ENCODE assay signal across 8 mouse cellular contexts in genomic region chr2:154569071-154569748, GRCm38 (mm10). TPM values are rescaled to one million over a fixed set of nuclear protein-coding genes. Genes with fewer than 3 reads are reported as not detected.
DNase-seq lines count a peak whose midpoint lies in the region; ATAC-seq and TF ChIP-seq lines count a peak whose summit lies in the region.

No protein-coding gene starts in this region.

- H3K4me1 ChIP-seq in lung, adult 2 months (ENCODE audit: control insufficient read depth, insufficient read depth, low read length), result no peaks in the 10 kb centered on the region
- H3K4me1 ChIP-seq in neural tube, embryonic 14.5 days (ENCODE audit: control insufficient read depth, insufficient read depth, low read length), result peaks cover 16% of the 10 kb centered on the region; the same call in 1 of the 2 replicates

- TF ChIP-seq POLR2A in lung, adult 2 months (IDR thresholded peaks at IDR 0.05; ENCODE audit: borderline replicate concordance, extremely low read depth, low read depth, low read length), result no peak

- peak; percentile 57 for ATAC-seq in neural tube, embryonic 14.5 days (ENCODE audit: low read depth)

- DNase-seq in lung, adult 18-20 months, result peak; percentile 52 to 56
- DNase-seq in lung, postnatal 25 days (ENCODE audit: low spot score), result no peak
- peak; percentile 69 for DNase-seq in c-Kit-positive CD71-positive TER-119-negative erythroid progenitor cells, embryonic 14.5 days (ENCODE audit: low read depth)
- DNase-seq in gastrocnemius, postnatal 4 days (ENCODE audit: low spot score in 2 of 2), result peak; percentile 55 to 82
- peak; percentile 32 for DNase-seq in kidney, adult 9 months
- DNase-seq in lung, adult 2 months, result peak; percentile 64
- DNase-seq in thymus, postnatal 14 days, result peak; percentile 76

- H3K4me2 ChIP-seq in neural tube, embryonic 14.5 days (ENCODE audit: low read depth, low read length), result peak overlapping the region; percentile 95

- H3K27me3 ChIP-seq in neural tube, embryonic 14.5 days (ENCODE audit: control insufficient read depth, insufficient read depth, low read length), result no peaks in the 10 kb centered on the region

- H3K36me3 ChIP-seq in neural tube, embryonic 14.5 days (ENCODE audit: control insufficient read depth, insufficient read depth, low read length), result no peaks in the 10 kb centered on the region

- WGBS in lung, adult 2 months, result 1% methylated on average over 57 of the region's 70 CpGs
- under 1% methylated on average over 49 of the region's 70 CpGs for WGBS in neural tube, embryonic 14.5 days

- H3K27ac ChIP-seq in neural tube, embryonic 14.5 days (ENCODE audit: low read depth, low read length), result peak overlapping the region; percentile 40

- H3K4me3 ChIP-seq in lung, adult 2 months (replicated peaks; ENCODE audit: extremely low read depth, low read depth, low read length), result peak overlapping the region; percentile 52
- peak overlapping the region; percentile 56 for H3K4me3 ChIP-seq in neural tube, embryonic 14.5 days (ENCODE audit: low read depth, low read length)

- H3K9ac ChIP-seq in neural tube, embryonic 14.5 days (replicated peaks; ENCODE audit: low read depth, low read length), result peak overlapping the region; percentile 54

- no peak for TF ChIP-seq CTCF in lung, adult 2 months (IDR thresholded peaks at IDR 0.05; ENCODE audit: insufficient read depth, low read length)

- no peaks in the 10 kb centered on the region for H3K9me3 ChIP-seq in neural tube, embryonic 14.5 days (ENCODE audit: control insufficient read depth, low read length)

RNA-seq across cellular contexts. Expression of gene E2f1, which starts 0.5 kb away (rescaled TPM):
- 10 to 100 TPM; 16.6 TPM for total RNA-seq in gastrocnemius, postnatal 4 days (2021)
- polyA plus RNA-seq in lung, adult 2 months (2012; rRNA removed), result 9.8 and 12.6 TPM in 2 replicates
- 0.92 and 1.8 TPM in 2 replicates for polyA plus RNA-seq in neural tube, embryonic 14.5 days (2014; fragmentation: Nextera tagmentation; extraction: Ambion mirVana)

RNA-seq across cellular contexts. Expression of gene Necab3, which starts 10.5 kb away (rescaled TPM):
- total RNA-seq in gastrocnemius, postnatal 4 days (2021), result 1 to 10 TPM; 1.8 to 2.1 TPM
- polyA plus RNA-seq in lung, adult 2 months (2012; rRNA removed), result 1.2 and 1.8 TPM in 2 replicates
- 11.5 and 16.8 TPM in 2 replicates for polyA plus RNA-seq in neural tube, embryonic 14.5 days (2014; fragmentation: Nextera tagmentation; extraction: Ambion mirVana)

RNA-seq across cellular contexts. Expression of gene Actl10, which starts 17.6 kb away (rescaled TPM):
- under 1 TPM; 0.25 to 0.29 TPM for total RNA-seq in gastrocnemius, postnatal 4 days (2021)
- 0.07 TPM in 2 replicates for polyA plus RNA-seq in lung, adult 2 months (2012; rRNA removed)
- polyA plus RNA-seq in neural tube, embryonic 14.5 days (2014; fragmentation: Nextera tagmentation; extraction: Ambion mirVana), result 0.30 and 0.62 TPM in 2 replicates

RNA-seq across cellular contexts. Expression of gene 1700003F12Rik, which starts 22.3 kb away (rescaled TPM):
- total RNA-seq in gastrocnemius, postnatal 4 days (2021), result under 1 TPM; 0.44 to 0.80 TPM
- polyA plus RNA-seq in lung, adult 2 months (2012; rRNA removed), result 0.98 TPM in 1 of 2 replicates, not detected in the other
- polyA plus RNA-seq in neural tube, embryonic 14.5 days (2014; fragmentation: Nextera tagmentation; extraction: Ambion mirVana), result 1.6 and 1.9 TPM in 2 replicates

RNA-seq across cellular contexts. Expression of gene Pxmp4, which starts 34.3 kb away (rescaled TPM):
- 10 to 100 TPM; 15.7 to 20.9 TPM for total RNA-seq in gastrocnemius, postnatal 4 days (2021)
- polyA plus RNA-seq in lung, adult 2 months (2012; rRNA removed), result 40.8 and 41.3 TPM in 2 replicates
- 16.0 and 17.5 TPM in 2 replicates for polyA plus RNA-seq in neural tube, embryonic 14.5 days (2014; fragmentation: Nextera tagmentation; extraction: Ambion mirVana)
